Mouse (Mus musculus): Measurements from ENCODE around the gene Slc32a1. TPM values are rescaled to one million over a fixed set of nuclear protein-coding genes. Genes with fewer than 3 reads are reported as not detected.
A peak's percentile ranks its signal among the peaks of the same experiment; 100 is the strongest.

Gene Slc32a1
- polyA plus RNA-seq, 1 experiment from 2014 or later: 10.7 TPM

GRCm38 (mm10) chr2:158590495-158590894 is 20.1 kb upstream of the Slc32a1 start:
- 63% methylated on average over 3 of the region's 3 CpGs for WGBS

GRCm38 (mm10) chr2:158591286-158591685 is 19.3 kb upstream of the Slc32a1 start:
- ATAC-seq (ENCODE audit: low read depth): peak; percentile 25; the same call in 1 of the 2 replicates
- H3K27me3 ChIP-seq (ENCODE audit: control insufficient read depth, insufficient read depth, low read length): no peaks in the 10 kb centered on the region
- WGBS: 24% methylated on average over 5 of the region's 5 CpGs
- H3K4me2 ChIP-seq (ENCODE audit: low read depth, low read length): no peak overlapping the region
- H3K4me1 ChIP-seq (ENCODE audit: control insufficient read depth, insufficient read depth, low read length): peaks cover 26% of the 10 kb centered on the region; the same call in 1 of the 2 replicates
- H3K27ac ChIP-seq (ENCODE audit: low read depth, low read length): no peak overlapping the region
- no peaks in the 10 kb centered on the region for H3K9me3 ChIP-seq (ENCODE audit: control insufficient read depth, low read length)
- no peak overlapping the region for H3K4me3 ChIP-seq (ENCODE audit: low read depth, low read length)
- H3K36me3 ChIP-seq (ENCODE audit: control insufficient read depth, insufficient read depth, low read length): no peaks in the 10 kb centered on the region
- H3K9ac ChIP-seq (replicated peaks; ENCODE audit: low read depth, low read length): no peak overlapping the region

More at GRCm38 (mm10) chr2:158590495-158590894, 20.1 kb upstream of the Slc32a1 start:
- no peaks in the 10 kb centered on the region for H3K36me3 ChIP-seq (ENCODE audit: control insufficient read depth, insufficient read depth, low read length)
- H3K4me1 ChIP-seq (ENCODE audit: control insufficient read depth, insufficient read depth, low read length): peaks cover 22% of the 10 kb centered on the region; the same call in 1 of the 2 replicates
- no peak for ATAC-seq (ENCODE audit: low read depth)
- H3K9me3 ChIP-seq (ENCODE audit: control insufficient read depth, low read length): no peaks in the 10 kb centered on the region
- no peak overlapping the region for H3K4me2 ChIP-seq (ENCODE audit: low read depth, low read length)
- H3K27ac ChIP-seq (ENCODE audit: low read depth, low read length): no peak overlapping the region
- H3K27me3 ChIP-seq (ENCODE audit: control insufficient read depth, insufficient read depth, low read length): no peaks in the 10 kb centered on the region
- H3K4me3 ChIP-seq (ENCODE audit: low read depth, low read length): no peak overlapping the region
- H3K9ac ChIP-seq (replicated peaks; ENCODE audit: low read depth, low read length): no peak overlapping the region

GRCm38 (mm10) chr2:158593371-158593770 is 17.2 kb upstream of the Slc32a1 start:
- 68% methylated on average over 4 of the region's 4 CpGs for WGBS
- H3K27me3 ChIP-seq (ENCODE audit: control insufficient read depth, insufficient read depth, low read length): no peaks in the 10 kb centered on the region
- no peaks in the 10 kb centered on the region for H3K9me3 ChIP-seq (ENCODE audit: control insufficient read depth, low read length)
- no peak overlapping the region for H3K4me3 ChIP-seq (ENCODE audit: low read depth, low read length)
- peaks cover 22% of the 10 kb centered on the region; the same call in 1 of the 2 replicates for H3K4me1 ChIP-seq (ENCODE audit: control insufficient read depth, insufficient read depth, low read length)
- H3K36me3 ChIP-seq (ENCODE audit: control insufficient read depth, insufficient read depth, low read length): no peaks in the 10 kb centered on the region
- ATAC-seq (ENCODE audit: low read depth): no peak
- H3K27ac ChIP-seq (ENCODE audit: low read depth, low read length): no peak overlapping the region
- H3K9ac ChIP-seq (replicated peaks; ENCODE audit: low read depth, low read length): no peak overlapping the region
- H3K4me2 ChIP-seq (ENCODE audit: low read depth, low read length): no peak overlapping the region

GRCm38 (mm10) chr2:158595103-158595502 is 15.5 kb upstream of the Slc32a1 start:
- 2% methylated on average over 12 of the region's 12 CpGs for whole genome bisulfite sequencing
- 0 out of 2 replicates have a peak overlapping the region, but pooled peaks have one; percentile 12 for H3K4me2 ChIP-seq (ENCODE audit: low read depth, low read length)
- no peaks in the 10 kb centered on the region for H3K36me3 ChIP-seq (ENCODE audit: control insufficient read depth, insufficient read depth, low read length)
- no peak overlapping the region for H3K9ac ChIP-seq (replicated peaks; ENCODE audit: low read depth, low read length)
- no peaks in the 10 kb centered on the region for H3K9me3 ChIP-seq (ENCODE audit: control insufficient read depth, low read length)
- H3K27ac ChIP-seq (ENCODE audit: low read depth, low read length): peak overlapping the region; percentile 52
- H3K4me1 ChIP-seq (ENCODE audit: control insufficient read depth, insufficient read depth, low read length): peaks cover 11% of the 10 kb centered on the region; the same call in 1 of the 2 replicates
- ATAC-seq (ENCODE audit: low read depth): peak; percentile 83
- no peak overlapping the region for H3K4me3 ChIP-seq (ENCODE audit: low read depth, low read length)
- peaks cover under 1% of the 10 kb centered on the region; the same call in 1 of the 2 replicates for H3K27me3 ChIP-seq (ENCODE audit: control insufficient read depth, insufficient read depth, low read length)

- H3K4me2 ChIP-seq (ENCODE audit: low read depth, low read length): 0 out of 2 replicates have a peak overlapping the region, but pooled peaks have one; percentile 12
- peaks cover 3% of the 10 kb centered on the region; the same call in 1 of the 2 replicates for H3K27me3 ChIP-seq (ENCODE audit: control insufficient read depth, insufficient read depth, low read length)
- peaks cover 11% of the 10 kb centered on the region; the same call in 1 of the 2 replicates for H3K4me1 ChIP-seq (ENCODE audit: control insufficient read depth, insufficient read depth, low read length)
- no peaks in the 10 kb centered on the region for H3K36me3 ChIP-seq (ENCODE audit: control insufficient read depth, insufficient read depth, low read length)
- no peak overlapping the region for H3K4me3 ChIP-seq (ENCODE audit: low read depth, low read length)
- no peaks in the 10 kb centered on the region for H3K9me3 ChIP-seq (ENCODE audit: control insufficient read depth, low read length)
- ATAC-seq (ENCODE audit: low read depth): peak; percentile 44; the same call in 1 of the 2 replicates
- H3K9ac ChIP-seq (replicated peaks; ENCODE audit: low read depth, low read length): no peak overlapping the region
- WGBS: 12% methylated on average over 7 of the region's 7 CpGs
- H3K27ac ChIP-seq (ENCODE audit: low read depth, low read length): peak overlapping the region; percentile 52
Observed at GRCm38 (mm10) chr2:158595577-158595976, 15.0 kb upstream of the Slc32a1 start.

GRCm38 (mm10) chr2:158596803-158597202 is 13.8 kb upstream of the Slc32a1 start:
- no peak for ATAC-seq (ENCODE audit: low read depth)
- Histone ChIP-seq H3K4me3 (ENCODE audit: low read depth, low read length) (no peak overlapping the region), H3K9me3 (ENCODE audit: control insufficient read depth, low read length) (no peaks in the 10 kb centered on the region), H3K4me2 (ENCODE audit: low read depth, low read length) (no peak overlapping the region), H3K27ac (ENCODE audit: low read depth, low read length) (no peak overlapping the region), H3K4me1 (ENCODE audit: control insufficient read depth, insufficient read depth, low read length) (peaks cover 11% of the 10 kb centered on the region; the same call in 1 of the 2 replicates), H3K9ac (replicated peaks; ENCODE audit: low read depth, low read length) (no peak overlapping the region), H3K36me3 (ENCODE audit: control insufficient read depth, insufficient read depth, low read length) (no peaks in the 10 kb centered on the region), H3K27me3 (ENCODE audit: control insufficient read depth, insufficient read depth, low read length) (peaks cover 3% of the 10 kb centered on the region; the same call in 1 of the 2 replicates)
- WGBS: 52% methylated on average over 1 of the region's 1 CpGs

GRCm38 (mm10) chr2:158600517-158600916 is 10.1 kb upstream of the Slc32a1 start:
- no peak overlapping the region for H3K4me3 ChIP-seq (ENCODE audit: low read depth, low read length)
- no peak for ATAC-seq (ENCODE audit: low read depth)
- peaks cover 3% of the 10 kb centered on the region for H3K27me3 ChIP-seq (ENCODE audit: control insufficient read depth, insufficient read depth, low read length)
- WGBS: 8% methylated on average over 3 of the region's 3 CpGs
- H3K36me3 ChIP-seq (ENCODE audit: control insufficient read depth, insufficient read depth, low read length): no peaks in the 10 kb centered on the region
- peaks cover 12% of the 10 kb centered on the region for H3K4me1 ChIP-seq (ENCODE audit: control insufficient read depth, insufficient read depth, low read length)
- H3K4me2 ChIP-seq (ENCODE audit: low read depth, low read length): no peak overlapping the region
- H3K9ac ChIP-seq (replicated peaks; ENCODE audit: low read depth, low read length): no peak overlapping the region
- peak overlapping the region; percentile 44; the same call in 1 of the 2 replicates for H3K27ac ChIP-seq (ENCODE audit: low read depth, low read length)
- H3K9me3 ChIP-seq (ENCODE audit: control insufficient read depth, low read length): no peaks in the 10 kb centered on the region

GRCm38 (mm10) chr2:158601326-158601725 is 9.2 kb upstream of the Slc32a1 start:
- no peak overlapping the region for H3K9ac ChIP-seq (replicated peaks; ENCODE audit: low read depth, low read length)
- no peak overlapping the region for H3K4me2 ChIP-seq (ENCODE audit: low read depth, low read length)
- H3K27ac ChIP-seq (ENCODE audit: low read depth, low read length): no peak overlapping the region
- no peak for ATAC-seq (ENCODE audit: low read depth)
- no peak overlapping the region for H3K4me3 ChIP-seq (ENCODE audit: low read depth, low read length)
- H3K4me1 ChIP-seq (ENCODE audit: control insufficient read depth, insufficient read depth, low read length): peaks cover 9% of the 10 kb centered on the region
- no peaks in the 10 kb centered on the region for H3K9me3 ChIP-seq (ENCODE audit: control insufficient read depth, low read length)
- WGBS: 95% methylated on average over 1 of the region's 1 CpGs
- H3K36me3 ChIP-seq (ENCODE audit: control insufficient read depth, insufficient read depth, low read length): no peaks in the 10 kb centered on the region
- H3K27me3 ChIP-seq (ENCODE audit: control insufficient read depth, insufficient read depth, low read length): peaks cover 3% of the 10 kb centered on the region

- H3K9me3 ChIP-seq (ENCODE audit: control insufficient read depth, low read length): no peaks in the 10 kb centered on the region
- H3K27ac ChIP-seq (ENCODE audit: low read depth, low read length): 0 out of 2 replicates have a peak overlapping the region, but pooled peaks have one; percentile 44
- peaks cover 9% of the 10 kb centered on the region for H3K4me1 ChIP-seq (ENCODE audit: control insufficient read depth, insufficient read depth, low read length)
- ATAC-seq (ENCODE audit: low read depth): peak; percentile 54; the same call in 1 of the 2 replicates
- H3K9ac ChIP-seq (replicated peaks; ENCODE audit: low read depth, low read length): 0 out of 2 replicates have a peak overlapping the region, but pooled peaks have one; percentile 21
- H3K36me3 ChIP-seq (ENCODE audit: control insufficient read depth, insufficient read depth, low read length): no peaks in the 10 kb centered on the region
- H3K4me2 ChIP-seq (ENCODE audit: low read depth, low read length): peak overlapping the region; percentile 23; the same call in 1 of the 2 replicates
- no peak overlapping the region for H3K4me3 ChIP-seq (ENCODE audit: low read depth, low read length)
- peaks cover 3% of the 10 kb centered on the region for H3K27me3 ChIP-seq (ENCODE audit: control insufficient read depth, insufficient read depth, low read length)
- 2% methylated on average over 15 of the region's 15 CpGs for WGBS
Observed at GRCm38 (mm10) chr2:158602663-158603062, 7.9 kb upstream of the Slc32a1 start.

All from neural tube, embryonic 14.5 days (tissue).